Comparison of ENCODE assay signal across 32 mouse cellular contexts in genomic region chr12:14079892-14080291, GRCm38 (mm10).
"Had no signal": no experiment of that assay in that cellular context is flagged by ENCODE, and none has a peak within 500 bp of the region (broad histone marks: within the 10 kb centered on the region; RNA-seq: fewer than 3 reads in every experiment).

No protein-coding gene starts in this region.

- H3K4me3 ChIP-seq: heart, embryonic 10.5 days; heart, embryonic 12.5 days; heart, embryonic 13.5 days; heart, embryonic 15.5 days; hindbrain, embryonic 10.5 days; hindbrain, embryonic 12.5 days; hindbrain, embryonic 13.5 days; hindbrain, embryonic 15.5 days; kidney, embryonic 15.5 days; layer of hippocampus, adult 2 months; left cerebral cortex, adult 2 months had no signal

- H3K4me2 ChIP-seq: heart, embryonic 11.5 days; heart, embryonic 12.5 days; heart, embryonic 13.5 days; heart, embryonic 15.5 days; hindbrain, embryonic 12.5 days; hindbrain, embryonic 13.5 days; hindbrain, embryonic 14.5 days; hindbrain, embryonic 15.5 days; kidney, embryonic 15.5 days had no signal

- H3K9me3 ChIP-seq: heart, embryonic 10.5 days; heart, embryonic 12.5 days; heart, embryonic 13.5 days; heart, embryonic 15.5 days; hindbrain, embryonic 10.5 days; hindbrain, embryonic 12.5 days; hindbrain, embryonic 13.5 days; hindbrain, embryonic 15.5 days; kidney, embryonic 15.5 days had no signal

- H3K4me1 ChIP-seq: heart, embryonic 10.5 days; heart, embryonic 12.5 days; heart, embryonic 13.5 days; heart, embryonic 15.5 days; hindbrain, embryonic 10.5 days; hindbrain, embryonic 12.5 days; hindbrain, embryonic 13.5 days; hindbrain, embryonic 15.5 days; kidney, embryonic 15.5 days had no signal

- H3K36me3 ChIP-seq: heart, embryonic 10.5 days; heart, embryonic 12.5 days; heart, embryonic 13.5 days; heart, embryonic 15.5 days; hindbrain, embryonic 10.5 days; hindbrain, embryonic 12.5 days; hindbrain, embryonic 13.5 days; hindbrain, embryonic 15.5 days; kidney, embryonic 15.5 days had no signal

- H3K27ac ChIP-seq: heart, embryonic 10.5 days; heart, embryonic 13.5 days; heart, embryonic 15.5 days; hindbrain, embryonic 10.5 days; hindbrain, embryonic 12.5 days; hindbrain, embryonic 13.5 days; hindbrain, embryonic 14.5 days; hindbrain, embryonic 15.5 days; hindbrain, postnatal 0 days; kidney, embryonic 15.5 days; kidney, postnatal 0 days; layer of hippocampus, adult 2 months; left cerebral cortex, adult 2 months had no signal

- H3K9ac ChIP-seq: heart, embryonic 12.5 days; heart, embryonic 13.5 days; heart, embryonic 15.5 days; hindbrain, embryonic 12.5 days; hindbrain, embryonic 13.5 days; hindbrain, embryonic 14.5 days; hindbrain, embryonic 15.5 days; kidney, embryonic 15.5 days had no signal

- H3K27me3 ChIP-seq: heart, embryonic 12.5 days; heart, embryonic 13.5 days; heart, embryonic 15.5 days; hindbrain, embryonic 12.5 days; hindbrain, embryonic 13.5 days; hindbrain, embryonic 15.5 days; kidney, embryonic 15.5 days had no signal

- ATAC-seq: hindbrain, embryonic 16.5 days; hindbrain, postnatal 0 days; inflammation-experienced regulatory T-cells, adult 6 months had no signal

- DNase-seq: heart, postnatal 10 days; heart, postnatal 14 days; heart, postnatal 36 days; heart, postnatal 4 days; kidney, adult 11 months; kidney, adult 18-20 months; kidney, adult 2 months; kidney, adult 8-10 months; kidney, adult 9 months; kidney, postnatal 10 days; kidney, postnatal 14 days; kidney, postnatal 25 days; kidney, postnatal 36 days; layer of hippocampus, adult 9-11 months; layer of hippocampus, postnatal 36 days had no signal
